Mouse (Mus musculus): ENCODE data around the gene 3110082I17Rik. TPM values are rescaled to one million over a fixed set of nuclear protein-coding genes. Genes with fewer than 3 reads are reported as not detected.

3110082I17Rik gene
- polyA plus RNA-seq, 1 experiment, result 4.8 TPM

GRCm38 (mm10) chr5:139405478-139405877 is 54.8 kb downstream of the 3110082I17Rik start:
- H3K27ac ChIP-seq (ENCODE audit: insufficient read depth, low read depth, low read length), result peak overlapping the region; percentile 36

GRCm38 (mm10) chr5:139404801-139405401 is 55.4 kb downstream of the 3110082I17Rik start, which contains the start of gene C130050O18Rik:
C130050O18Rik (plus strand) TSS chr5:139405280.
- Histone ChIP-seq H3K4me1 (ENCODE audit: control insufficient read depth, insufficient read depth, low read length) (0 out of 2 replicates have a peak, but pooled peaks cover 4% of the 10 kb centered on the region), H3K27me3 (replicated peaks; ENCODE audit: control insufficient read depth, insufficient read depth, low read length) (no peaks in the 10 kb centered on the region), H3K4me3 (ENCODE audit: insufficient read depth, low read depth, low read length) (no peak within 1 kb of the TSS), H3K36me3 (ENCODE audit: control insufficient read depth, insufficient read depth, low read length) (no peaks in the 10 kb centered on the region), H3K27ac (ENCODE audit: insufficient read depth, low read depth, low read length) (peak within 1 kb of the TSS; percentile 36)
- WGBS, result 81% methylated on average over 6 of the region's 6 CpGs
- DNase-seq, result no peak
- no peak for TF ChIP-seq POLR2A (IDR thresholded peaks at IDR 0.05; ENCODE audit: low read depth, low read length)
- TF ChIP-seq CTCF (conservative IDR thresholded peaks at IDR 0.05; ENCODE audit: insufficient read depth, insufficient read length, low read depth, low read length), result no peak

More at GRCm38 (mm10) chr5:139405478-139405877, 54.8 kb downstream of the 3110082I17Rik start:
- Histone ChIP-seq H3K27me3 (replicated peaks; ENCODE audit: control insufficient read depth, insufficient read depth, low read length) (no peaks in the 10 kb centered on the region), H3K4me3 (ENCODE audit: insufficient read depth, low read depth, low read length) (no peak overlapping the region), H3K36me3 (ENCODE audit: control insufficient read depth, insufficient read depth, low read length) (no peaks in the 10 kb centered on the region), H3K4me1 (ENCODE audit: control insufficient read depth, insufficient read depth, low read length) (0 out of 2 replicates have a peak, but pooled peaks cover 4% of the 10 kb centered on the region)
- TF ChIP-seq POLR2A (IDR thresholded peaks at IDR 0.05; ENCODE audit: low read depth, low read length) (no peak), CTCF (conservative IDR thresholded peaks at IDR 0.05; ENCODE audit: insufficient read depth, insufficient read length, low read depth, low read length) (no peak)
- DNase-seq, result no peak
- WGBS, result 51% methylated on average over 7 of the region's 7 CpGs

GRCm38 (mm10) chr5:139403692-139404260 is 56.6 kb downstream of the 3110082I17Rik start:
- no peak overlapping the region for H3K27ac ChIP-seq (ENCODE audit: insufficient read depth, low read depth, low read length)
- no peak for DNase-seq
- 86% methylated on average over 8 of the region's 8 CpGs for WGBS
- no peaks in the 10 kb centered on the region for H3K27me3 ChIP-seq (replicated peaks; ENCODE audit: control insufficient read depth, insufficient read depth, low read length)
- TF ChIP-seq CTCF (conservative IDR thresholded peaks at IDR 0.05; ENCODE audit: insufficient read depth, insufficient read length, low read depth, low read length) (no peak), POLR2A (IDR thresholded peaks at IDR 0.05; ENCODE audit: low read depth, low read length) (no peak)
- no peaks in the 10 kb centered on the region for H3K36me3 ChIP-seq (ENCODE audit: control insufficient read depth, insufficient read depth, low read length)
- 0 out of 2 replicates have a peak, but pooled peaks cover 4% of the 10 kb centered on the region for H3K4me1 ChIP-seq (ENCODE audit: control insufficient read depth, insufficient read depth, low read length)
- no peak overlapping the region for H3K4me3 ChIP-seq (ENCODE audit: insufficient read depth, low read depth, low read length)

- peaks cover 7% of the 10 kb centered on the region; the same call in 1 of the 2 replicates for H3K4me1 ChIP-seq (ENCODE audit: control insufficient read depth, insufficient read depth, low read length)
- no peak for TF ChIP-seq CTCF (conservative IDR thresholded peaks at IDR 0.05; ENCODE audit: insufficient read depth, insufficient read length, low read depth, low read length)
- TF ChIP-seq POLR2A (IDR thresholded peaks at IDR 0.05; ENCODE audit: low read depth, low read length), result no peak
- no peak overlapping the region for H3K4me3 ChIP-seq (ENCODE audit: insufficient read depth, low read depth, low read length)
- H3K27me3 ChIP-seq (replicated peaks; ENCODE audit: control insufficient read depth, insufficient read depth, low read length), result no peaks in the 10 kb centered on the region
- no peaks in the 10 kb centered on the region for H3K36me3 ChIP-seq (ENCODE audit: control insufficient read depth, insufficient read depth, low read length)
- 96% methylated on average over 2 of the region's 2 CpGs for WGBS
- no peak overlapping the region for H3K27ac ChIP-seq (ENCODE audit: insufficient read depth, low read depth, low read length)
- DNase-seq, result no peak
Measured at GRCm38 (mm10) chr5:139402106-139402505, 58.2 kb downstream of the 3110082I17Rik start.

GRCm38 (mm10) chr5:139399991-139400390 is 60.3 kb downstream of the 3110082I17Rik start:
- WGBS, result 82% methylated on average over 14 of the region's 14 CpGs
- no peak for DNase-seq
- no peaks in the 10 kb centered on the region for H3K27me3 ChIP-seq (replicated peaks; ENCODE audit: control insufficient read depth, insufficient read depth, low read length)

GRCm38 (mm10) chr5:139398786-139399185 is 61.5 kb downstream of the 3110082I17Rik start:
- no peaks in the 10 kb centered on the region for H3K36me3 ChIP-seq (ENCODE audit: control insufficient read depth, insufficient read depth, low read length)
- H3K4me1 ChIP-seq (ENCODE audit: control insufficient read depth, insufficient read depth, low read length), result peaks cover 11% of the 10 kb centered on the region; the same call in 1 of the 2 replicates
- H3K4me3 ChIP-seq (ENCODE audit: insufficient read depth, low read depth, low read length), result no peak overlapping the region
- H3K27me3 ChIP-seq (replicated peaks; ENCODE audit: control insufficient read depth, insufficient read depth, low read length), result no peaks in the 10 kb centered on the region
- DNase-seq, result no peak
- no peak overlapping the region for H3K27ac ChIP-seq (ENCODE audit: insufficient read depth, low read depth, low read length)
- WGBS, result 72% methylated on average over 5 of the region's 5 CpGs
- TF ChIP-seq CTCF (conservative IDR thresholded peaks at IDR 0.05; ENCODE audit: insufficient read depth, insufficient read length, low read depth, low read length) (no peak), POLR2A (IDR thresholded peaks at IDR 0.05; ENCODE audit: low read depth, low read length) (no peak)

More at GRCm38 (mm10) chr5:139399991-139400390, 60.3 kb downstream of the 3110082I17Rik start:
- H3K4me3 ChIP-seq (ENCODE audit: insufficient read depth, low read depth, low read length), result no peak overlapping the region
- H3K36me3 ChIP-seq (ENCODE audit: control insufficient read depth, insufficient read depth, low read length), result no peaks in the 10 kb centered on the region
- peaks cover 7% of the 10 kb centered on the region; the same call in 1 of the 2 replicates for H3K4me1 ChIP-seq (ENCODE audit: control insufficient read depth, insufficient read depth, low read length)
- H3K27ac ChIP-seq (ENCODE audit: insufficient read depth, low read depth, low read length), result no peak overlapping the region
- TF ChIP-seq POLR2A (IDR thresholded peaks at IDR 0.05; ENCODE audit: low read depth, low read length) (no peak), CTCF (conservative IDR thresholded peaks at IDR 0.05; ENCODE audit: insufficient read depth, insufficient read length, low read depth, low read length) (no peak)
